ENCODE assay signal across 8 mouse cellular contexts in the genomic region with DNA sequence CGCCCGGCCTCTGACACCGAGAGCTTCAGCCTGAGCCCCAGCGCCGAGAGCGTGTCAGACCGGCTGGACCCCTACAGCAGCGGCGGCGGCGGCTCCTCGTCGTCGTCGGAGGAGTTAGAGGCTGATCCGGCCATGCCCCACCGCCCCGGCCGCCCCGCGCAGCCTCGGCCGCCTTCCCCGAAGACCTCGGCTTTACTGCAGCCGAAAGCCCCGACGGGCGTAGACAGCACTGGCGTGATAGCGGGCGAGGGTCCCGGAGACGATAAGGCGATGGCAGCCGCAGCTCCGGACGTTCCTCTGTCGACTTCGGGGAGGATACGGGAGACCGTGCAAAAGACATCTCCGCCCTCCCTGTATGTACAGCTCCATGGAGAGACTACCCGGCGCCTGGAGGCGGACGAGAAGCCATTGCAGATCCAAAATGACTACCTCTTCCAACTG. TPM values are rescaled to one million over a fixed set of nuclear protein-coding genes. Genes with fewer than 3 reads are reported as not detected.
DNase-seq lines count a peak whose midpoint lies in the region; ATAC-seq lines count a peak whose summit lies in the region.

No protein-coding gene starts in this region.

- no peak for ATAC-seq in liver, embryonic 15.5 days (ENCODE audit: insufficient read depth)
- ATAC-seq in monocyte, adult 5-6 weeks (replicated peaks; ENCODE audit: insufficient number of reproducible peaks, low FRiP score, low TSS enrichment, poor library complexity, severe bottlenecking), result no peak

- H3K27ac ChIP-seq in liver, embryonic 15.5 days (replicated peaks), result no peak overlapping the region

- peak overlapping the region; percentile 82 for H3K4me3 ChIP-seq in liver, embryonic 15.5 days (replicated peaks)

- peaks cover 25% of the 10 kb centered on the region for H3K4me1 ChIP-seq in liver, embryonic 15.5 days (replicated peaks)

- no peaks in the 10 kb centered on the region for H3K9me3 ChIP-seq in liver, embryonic 15.5 days (replicated peaks)

- no peaks in the 10 kb centered on the region for H3K36me3 ChIP-seq in liver, embryonic 15.5 days (replicated peaks)

- H3K9ac ChIP-seq in liver, embryonic 15.5 days, result peak overlapping the region; percentile 85

- H3K27me3 ChIP-seq in liver, embryonic 15.5 days, result peaks cover 21% of the 10 kb centered on the region

- peak overlapping the region; percentile 98 for H3K4me2 ChIP-seq in liver, embryonic 15.5 days

- 6% methylated on average over 39 of the region's 47 CpGs for whole genome bisulfite sequencing in liver, embryonic 15.5 days (ENCODE audit: insufficient replicate concordance)

- peak; percentile 24 for DNase-seq in right cerebral cortex, adult 18-20 months
- no peak for DNase-seq in right cerebral cortex, postnatal 36 days (ENCODE audit: low spot score in 2 of 2)
- DNase-seq in cerebellum, adult 9-10 months, result peak; percentile 37
- DNase-seq in gastrocnemius, adult 8-10 months (ENCODE audit: low spot score in 2 of 2), result peak; percentile 8 to 9
- peak; percentile 57 for DNase-seq in kidney, adult 18-20 months
- peak; percentile 29 to 36 for DNase-seq in right cerebral cortex, adult 2 months (ENCODE audit: low spot score in 2 of 2)

RNA-seq across cellular contexts. Expression of a gene that starts 1.4 kb away (rescaled TPM):
- 1 to 10 TPM; 7.0 to 8.1 (median 7.5) TPM for total RNA-seq in gastrocnemius, adult 8-10 months (2022)
- polyA plus RNA-seq in liver, embryonic 15.5 days (2015; fragmentation: Nextera tagmentation; extraction: Ambion mirVana), result 0.92 and 0.94 TPM in 2 replicates
- total RNA-seq in monocyte, adult 5-6 weeks (2017), result 12.1 to 19.9 TPM (median 16.2 TPM) in 3 replicates

Comparison
In these comparisons a context has a peak if more than half of its experiments do, and no peak if none do; other contexts are left out.
1. DNase-seq: peak in right cerebral cortex, adult 18-20 months (single experiment), cerebellum, adult 9-10 months (single experiment), gastrocnemius, adult 8-10 months (2 of 2), kidney, adult 18-20 months (single experiment) and right cerebral cortex, adult 2 months (2 of 2); none in right cerebral cortex, postnatal 36 days (0 of 2).